Mouse (Mus musculus) liver, postnatal 0 days (tissue): ENCODE measurements around the gene Ncor2. TPM values are rescaled to one million over a fixed set of nuclear protein-coding genes. Genes with fewer than 3 reads are reported as not detected.

Experiments
- ATAC-seq: fragments of 200-750 bp; cut with Nextera tagmentation; 2 replicates; pipeline ENCODE4 v1.8.0; 2017; ENCODE audit warnings: mild to moderate bottlenecking, moderate library complexity
- DNase-seq: peaks from one replicate; pipeline ENCODE4 v3.0.0-alpha.2; 2016
- H3K27ac ChIP-seq: fragments of 300-500 bp; sonication (generic); 2 replicates; pipeline ENCODE4 v1.5.1; 2014; ENCODE audit warnings: antibody characterized with exemption, moderate library complexity, mild to moderate bottlenecking, low read depth
- H3K27me3 ChIP-seq: fragments of 300-500 bp; sonication (generic); 2 replicates; pipeline ENCODE4 v1.6.1; 2014; ENCODE audit warnings: low read length, control low read depth, mixed read lengths; ENCODE audit not compliant: insufficient read depth
- H3K36me3 ChIP-seq: fragments of 300-500 bp; sonication (generic); replicated peaks from 2 replicates; pipeline ENCODE4 v1.6.1; 2014; ENCODE audit warnings: mild to moderate bottlenecking, control low read depth, low read length, moderate library complexity, mixed read lengths; ENCODE audit not compliant: insufficient read depth
- H3K4me1 ChIP-seq: fragments of 300-500 bp; sonication (generic); 2 replicates; pipeline ENCODE4 v1.6.1; 2014; ENCODE audit warnings: antibody characterized with exemption, mild to moderate bottlenecking, control low read depth; ENCODE audit not compliant: insufficient read depth
- H3K4me2 ChIP-seq: fragments of 300-500 bp; sonication (generic); 2 replicates; pipeline ENCODE4 v1.6.1; 2014; ENCODE audit warnings: low read depth, mild to moderate bottlenecking, low read length, moderate library complexity, mixed read lengths
- H3K4me3 ChIP-seq: fragments of 300-500 bp; sonication (generic); 2 replicates; pipeline ENCODE4 v1.5.1; 2014; ENCODE audit warnings: low read depth, low read length
- H3K9ac ChIP-seq: fragments of 300-500 bp; sonication (generic); replicated peaks from 2 replicates; pipeline ENCODE4 v1.6.1; 2014; ENCODE audit warnings: mild to moderate bottlenecking, moderate library complexity
- H3K9me3 ChIP-seq: fragments of 300-500 bp; sonication (generic); 2 replicates; pipeline ENCODE4 v1.6.1; 2016; ENCODE audit warnings: mild to moderate bottlenecking, control low read depth, low read length, mixed read lengths
- CTCF ChIP-seq: sonication (generic); IDR thresholded peaks from 2 replicates; pipeline ENCODE4 v1.5.1; 2016; ENCODE audit warnings: antibody characterized with exemption, low read depth
- EP300 ChIP-seq: IDR thresholded peaks from 2 replicates; pipeline ENCODE4 v1.6.1; 2016; ENCODE audit warnings: antibody characterized with exemption, low read depth, mild to moderate bottlenecking
- WGBS: fragments of 180-500 bp; shearing (Covaris S2); extraction: QIAGEN DNeasy Blood & Tissue Kit; methylation state at CpG from one replicate; pipeline ENCODE4 v1.1.7; 2014; ENCODE audit not compliant: insufficient replicate concordance; 5-methylcytosine and 5-hydroxymethylcytosine counted together
- polyA plus RNA-seq: library from polyadenylated mRNA; unstranded; fragments of >200 nt; fragmentation: Nextera tagmentation; extraction: Ambion mirVana; gene quantifications from 2 replicates; pipeline ENCODE4 v1.2.1, GENCODE M21; 2015

Ncor2 gene
- polyA plus RNA-seq, 1 experiment from 2014 or later = 3.1 TPM

- Histone ChIP-seq H3K4me3 (no peak overlapping the region), H3K9me3 (no peaks in the 10 kb centered on the region), H3K27ac (no peak overlapping the region), H3K27me3 (no peaks in the 10 kb centered on the region), H3K36me3 (peaks cover 57% of the 10 kb centered on the region), H3K4me1 (peaks cover 33% of the 10 kb centered on the region), H3K4me2 (no peak overlapping the region), H3K9ac (no peak overlapping the region)
- 74% methylated on average over 4 of the region's 4 CpGs for WGBS
- TF ChIP-seq EP300 (no peak), CTCF (no peak)
- DNase-seq = no peak
- 0 out of 2 replicates have a peak, but pooled peaks have one; percentile 26 for ATAC-seq
These were observed 129.5 kb downstream of the Ncor2 start for GRCm38 (mm10) chr5:125049481-125049880.

DNA sequence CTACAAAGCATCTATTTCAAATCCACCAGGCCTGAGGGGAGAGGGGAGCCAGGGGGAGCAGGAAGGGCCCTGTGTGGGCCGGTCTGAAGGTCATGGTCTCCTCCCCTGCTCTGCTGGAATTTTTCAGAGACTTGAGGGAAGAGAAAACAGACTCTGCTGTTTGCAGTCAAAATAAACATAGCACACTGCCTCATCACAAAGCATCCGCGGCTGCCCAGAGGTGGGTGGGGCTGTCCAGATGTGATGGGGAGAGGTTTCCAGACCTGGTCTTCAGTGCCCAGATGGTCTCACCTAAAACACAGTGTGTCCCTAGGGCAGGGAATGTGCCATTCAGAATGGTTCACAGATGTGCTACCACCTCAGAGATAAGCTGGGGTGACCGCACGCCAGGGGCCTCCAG lies 132.6 kb downstream of the Ncor2 start:
- no peak for DNase-seq
- WGBS = 70% methylated on average over 5 of the region's 5 CpGs
- H3K27ac ChIP-seq = no peak overlapping the region
- H3K36me3 ChIP-seq = peaks cover 55% of the 10 kb centered on the region
- H3K4me2 ChIP-seq = no peak overlapping the region
- H3K9ac ChIP-seq = no peak overlapping the region
- TF ChIP-seq EP300 = no peak
- no peak for TF ChIP-seq CTCF
- no peak overlapping the region for H3K4me3 ChIP-seq
- ATAC-seq = no peak
- H3K9me3 ChIP-seq = no peaks in the 10 kb centered on the region
- no peaks in the 10 kb centered on the region for H3K27me3 ChIP-seq
- H3K4me1 ChIP-seq = peaks cover 3% of the 10 kb centered on the region

DNA sequence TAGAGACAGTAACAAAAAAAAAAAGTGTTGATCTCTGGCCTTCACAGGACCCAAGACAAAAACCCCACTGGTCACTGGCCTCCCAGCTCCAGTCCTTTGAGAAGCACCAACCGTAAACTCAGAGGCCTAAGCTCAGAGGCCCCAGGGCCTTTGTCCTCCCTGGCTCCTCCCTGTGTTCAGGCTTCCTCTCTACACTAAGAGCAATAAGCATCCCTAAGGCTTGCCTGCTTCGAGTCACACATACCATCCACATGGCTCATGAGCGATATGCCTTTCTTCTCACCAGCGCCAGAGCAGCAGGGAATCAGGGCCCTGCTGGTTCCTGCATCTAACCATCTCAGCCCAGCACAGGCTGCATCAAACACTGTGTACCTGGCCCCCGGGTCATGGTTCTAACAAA lies 133.8 kb downstream of the Ncor2 start:
- H3K27ac ChIP-seq = no peak overlapping the region
- H3K4me1 ChIP-seq = 0 out of 2 replicates have a peak, but pooled peaks cover 3% of the 10 kb centered on the region
- TF ChIP-seq CTCF = no peak
- TF ChIP-seq EP300 = no peak
- ATAC-seq (no peak), DNase-seq (no peak)
- no peaks in the 10 kb centered on the region for H3K9me3 ChIP-seq
- no peak overlapping the region for H3K4me2 ChIP-seq
- no peak overlapping the region for H3K9ac ChIP-seq
- no peaks in the 10 kb centered on the region for H3K27me3 ChIP-seq
- H3K4me3 ChIP-seq = no peak overlapping the region
- 84% methylated on average over 5 of the region's 5 CpGs for WGBS
- peaks cover 43% of the 10 kb centered on the region for H3K36me3 ChIP-seq

- Histone ChIP-seq H3K27me3 (no peaks in the 10 kb centered on the region), H3K27ac (no peak overlapping the region), H3K9me3 (no peaks in the 10 kb centered on the region), H3K4me2 (no peak overlapping the region), H3K36me3 (peaks cover 36% of the 10 kb centered on the region), H3K4me1 (0 out of 2 replicates have a peak, but pooled peaks cover 3% of the 10 kb centered on the region), H3K4me3 (no peak overlapping the region), H3K9ac (no peak overlapping the region)
- DNase-seq (no peak), ATAC-seq (no peak)
- WGBS = 78% methylated on average over 6 of the region's 6 CpGs
- TF ChIP-seq CTCF (no peak), EP300 (no peak)
These were observed 135.6 kb downstream of the Ncor2 start for GRCm38 (mm10) chr5:125043448-125043847.

DNA sequence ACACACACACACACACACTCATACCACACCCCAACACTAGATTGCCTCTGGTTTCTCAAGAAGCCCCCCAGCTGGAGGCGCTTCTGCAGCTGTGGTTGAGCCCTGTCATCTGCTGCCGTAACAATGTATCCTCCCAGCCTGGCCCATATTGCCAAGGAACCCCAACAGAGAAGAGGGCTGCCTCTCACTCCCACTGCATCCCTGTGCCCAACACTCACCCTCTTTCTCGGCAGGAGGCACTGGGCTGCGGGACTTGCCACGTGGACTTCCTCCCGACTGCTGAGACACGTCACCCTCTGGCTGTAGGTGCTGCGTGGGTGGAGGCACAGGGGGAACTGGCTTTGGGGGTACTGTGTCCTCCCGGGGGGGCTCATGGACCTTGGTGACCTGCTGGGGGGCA lies 137.4 kb downstream of the Ncor2 start:
- Histone ChIP-seq H3K36me3 (peaks cover 37% of the 10 kb centered on the region), H3K27me3 (no peaks in the 10 kb centered on the region), H3K4me2 (no peak overlapping the region), H3K9me3 (no peaks in the 10 kb centered on the region), H3K4me3 (no peak overlapping the region), H3K4me1 (0 out of 2 replicates have a peak, but pooled peaks cover 3% of the 10 kb centered on the region), H3K27ac (no peak overlapping the region), H3K9ac (no peak overlapping the region)
- WGBS = 83% methylated on average over 9 of the region's 9 CpGs
- ATAC-seq (no peak), DNase-seq (no peak)
- TF ChIP-seq EP300 (no peak), CTCF (no peak)

DNA sequence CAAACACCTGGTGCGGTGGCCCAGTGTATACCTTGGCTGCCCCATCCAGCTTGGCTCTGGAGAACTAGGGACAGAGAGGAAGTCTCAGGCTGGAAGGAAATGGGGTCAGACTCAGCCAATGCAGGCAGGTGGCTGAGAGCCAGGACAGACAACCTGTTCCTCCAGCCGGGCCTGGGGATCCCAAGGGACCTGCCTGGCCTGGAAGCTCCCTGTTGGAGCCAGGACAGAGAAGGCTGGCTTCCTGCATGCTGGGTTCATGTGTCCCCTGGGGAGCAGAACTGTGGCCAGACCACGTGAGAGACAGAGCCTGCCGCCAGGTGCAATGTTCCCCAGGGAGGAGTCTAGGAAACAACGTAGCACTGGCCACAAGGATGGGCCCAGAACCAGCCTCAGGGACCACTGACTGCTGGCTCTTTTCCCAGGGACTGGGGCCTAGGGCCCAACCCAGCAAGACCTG lies 138.9 kb downstream of the Ncor2 start:
- TF ChIP-seq CTCF = no peak
- no peak for TF ChIP-seq EP300
- 0 out of 2 replicates have a peak, but pooled peaks cover 3% of the 10 kb centered on the region for H3K4me1 ChIP-seq
- no peak overlapping the region for H3K4me2 ChIP-seq
- no peak overlapping the region for H3K27ac ChIP-seq
- ATAC-seq = peak; percentile 25; the same call in 1 of the 2 replicates
- no peaks in the 10 kb centered on the region for H3K27me3 ChIP-seq
- peaks cover 44% of the 10 kb centered on the region for H3K36me3 ChIP-seq
- DNase-seq = peak; percentile 42
- 69% methylated on average over 5 of the region's 5 CpGs for WGBS
- no peaks in the 10 kb centered on the region for H3K9me3 ChIP-seq
- no peak overlapping the region for H3K9ac ChIP-seq
- H3K4me3 ChIP-seq = no peak overlapping the region
